Mouse (Mus musculus) brain, embryonic 14.5 days (tissue): ENCODE results near the gene Lnpep.

Experiments used
- CTCF ChIP-seq: fragments of 200-500 bp; IDR thresholded peaks from 2 replicates; pipeline ENCODE4 v1.5.1; 2012; ENCODE audit warnings: inconsistent platforms, mild to moderate bottlenecking, moderate library complexity, borderline replicate concordance; ENCODE audit not compliant: insufficient read depth, insufficient read length; ENCODE audit errors: extremely low read depth
- POLR2A ChIP-seq: fragments of 200-500 bp; IDR thresholded peaks from 2 replicates; pipeline ENCODE4 v1.6.1; 2012; ENCODE audit warnings: mild to moderate bottlenecking, inconsistent platforms, borderline replicate concordance; ENCODE audit not compliant: poor library complexity, insufficient read depth, insufficient read length, severe bottlenecking; ENCODE audit errors: extremely low read depth

DNA sequence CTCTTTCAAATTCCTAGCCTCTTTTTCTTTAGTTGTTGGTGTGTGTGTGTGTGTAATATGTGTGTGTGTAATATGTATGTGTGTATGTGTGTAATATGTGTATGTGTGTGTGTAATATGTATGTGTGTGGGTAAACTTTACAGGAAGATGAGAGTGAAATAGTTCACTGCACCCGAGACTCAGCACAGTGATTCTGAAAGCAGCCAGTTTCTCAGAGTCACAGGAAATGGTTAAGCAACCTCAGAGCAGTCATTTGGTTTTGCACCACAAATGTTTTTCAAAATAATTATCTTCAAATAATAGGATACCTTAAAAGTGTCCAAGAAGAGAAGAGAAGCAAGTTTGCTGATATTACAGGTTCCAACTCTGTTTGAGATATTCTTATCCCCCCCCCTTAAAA, 24.8 kb downstream of the Lnpep start:
- no peak for TF ChIP-seq POLR2A
- TF ChIP-seq CTCF: no peak
